Mouse (Mus musculus): ENCODE data around the gene Stk11ip.

Stk11ip gene

DNA sequence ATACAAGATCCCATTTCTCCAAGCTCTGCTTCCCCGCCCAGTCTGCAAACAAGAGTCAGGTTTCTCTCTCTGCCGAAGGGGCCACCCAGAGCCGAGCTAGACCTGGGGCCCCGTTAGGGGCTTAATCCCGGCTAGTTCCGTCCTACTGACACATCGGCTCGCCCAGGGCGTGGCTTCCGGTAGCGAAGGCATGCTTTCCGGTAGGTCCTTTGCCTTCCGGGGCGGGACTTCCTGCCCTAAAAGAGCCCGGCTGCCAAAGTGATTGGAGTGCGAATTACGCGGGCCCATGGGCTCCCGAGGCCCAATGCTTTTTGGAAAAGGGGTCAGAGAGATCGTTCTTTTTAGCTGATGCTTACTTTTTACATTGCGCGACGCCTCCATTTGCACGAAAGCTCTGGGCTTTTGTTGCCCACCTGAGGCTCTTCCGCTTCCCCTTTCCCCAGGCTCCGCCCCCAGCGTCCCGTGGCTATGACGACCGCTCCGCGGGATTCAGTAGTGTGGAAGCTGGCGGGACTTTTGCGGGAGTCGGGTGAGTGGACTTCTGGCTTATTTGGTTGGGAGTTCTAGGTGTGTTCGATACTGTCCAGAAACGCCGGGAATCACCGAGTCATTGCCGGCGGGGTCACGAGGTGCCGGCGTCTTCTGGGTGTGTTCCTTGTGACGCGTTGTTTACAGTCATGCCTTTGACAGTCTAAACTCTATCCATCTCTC is at the start of gene Stk11ip:
TSS of gene Stk11ip (plus strand) at position 209 of the 711 bp plus-strand sequence.
- peak; percentile 89 for DNase-seq (ENCODE audit: low spot score)

DNA sequence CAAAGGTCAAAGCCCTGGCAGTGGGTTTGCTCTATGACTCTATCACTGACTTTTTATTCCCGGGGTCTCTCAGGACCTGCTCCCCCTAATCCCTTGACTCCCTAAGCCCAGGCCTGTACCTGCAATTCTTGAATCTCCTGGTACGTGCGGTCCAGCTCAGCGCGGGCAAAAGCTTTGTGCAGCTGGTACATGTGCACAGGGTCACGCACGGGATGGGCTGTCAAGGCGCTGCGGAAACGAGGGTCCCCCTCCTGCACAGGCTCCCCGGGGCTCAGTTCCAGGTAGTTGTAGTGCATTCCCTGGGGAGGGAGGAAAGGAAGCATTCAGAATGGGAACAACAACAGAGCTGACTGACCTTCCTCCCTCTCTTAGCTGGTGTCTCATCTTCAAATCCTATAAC is 44.9 kb upstream of the Stk11ip start:
- DNase-seq (ENCODE audit: low spot score): no peak

DNA sequence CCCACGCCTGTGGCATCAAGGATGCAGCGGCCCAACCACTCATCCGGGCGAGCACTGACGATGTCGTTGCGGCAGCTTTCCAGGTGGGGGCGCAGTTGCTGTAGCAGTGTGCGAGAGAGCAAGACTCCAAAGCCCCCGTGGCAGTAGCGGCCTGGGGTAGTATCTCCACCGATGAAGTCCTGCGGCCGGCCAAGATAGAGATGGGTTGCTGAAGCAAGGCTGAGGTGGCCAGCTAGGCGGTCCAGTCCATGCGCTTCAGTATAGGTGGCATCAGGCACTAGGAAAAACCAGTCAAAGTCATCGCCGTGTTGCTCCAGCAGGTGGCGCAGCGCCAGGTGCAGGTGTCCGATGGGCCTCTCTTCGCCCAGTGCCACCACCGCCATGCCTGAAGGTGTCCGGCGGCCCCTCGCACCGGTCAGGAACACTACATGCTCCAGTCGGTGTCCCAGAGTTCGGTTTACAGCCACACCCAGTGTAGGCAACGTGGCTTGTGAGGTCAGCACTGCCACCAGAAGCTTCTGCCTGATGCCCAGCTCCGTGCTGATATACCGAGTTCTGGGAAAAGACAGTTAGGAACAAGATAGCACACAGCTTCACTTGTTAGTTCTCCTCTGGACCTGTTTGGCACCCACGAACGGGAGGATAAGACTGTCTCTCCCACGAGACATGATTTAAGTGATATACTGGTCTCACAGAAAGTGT is 43.9 kb upstream of the Stk11ip start:
- no peak for DNase-seq (ENCODE audit: low spot score)

DNA sequence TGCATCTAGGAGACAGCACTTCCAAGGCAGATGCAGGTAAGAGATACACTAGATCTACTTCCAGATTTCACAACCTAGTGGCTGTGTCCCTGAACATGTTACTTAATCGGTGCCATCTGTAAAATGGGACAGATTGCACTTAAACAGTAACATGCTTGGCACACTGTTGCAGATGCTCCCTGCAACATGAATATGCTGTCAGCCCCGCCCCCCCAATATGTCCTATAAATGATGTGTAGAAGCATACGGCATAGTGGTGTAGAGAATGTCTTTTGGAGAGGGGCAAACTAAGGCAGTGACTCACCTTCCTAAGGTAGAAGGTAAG is 43.4 kb upstream of the Stk11ip start:
- no peak for DNase-seq (ENCODE audit: low spot score)

DNA sequence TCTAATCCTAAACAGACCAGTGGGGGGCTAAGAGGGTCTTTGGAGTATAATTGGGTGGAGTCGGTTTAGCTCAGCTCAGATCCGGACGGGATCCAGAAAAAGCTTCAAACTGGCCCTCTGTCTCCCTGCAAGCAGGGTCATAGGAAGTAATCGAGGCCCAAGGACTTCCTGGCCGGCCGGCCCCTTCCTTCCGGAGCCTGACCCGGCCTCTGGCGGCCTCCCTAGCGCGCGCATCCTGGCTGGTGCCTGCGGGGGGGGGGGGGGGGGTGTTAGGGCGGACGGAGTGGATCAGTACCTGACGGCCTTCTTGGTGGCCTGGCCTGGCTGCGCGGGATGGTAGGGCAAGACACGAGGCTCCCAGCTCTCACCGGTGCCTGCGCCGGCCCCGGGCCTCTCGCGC is 42.8 kb upstream of the Stk11ip start:
- DNase-seq (ENCODE audit: low spot score): no peak

DNA sequence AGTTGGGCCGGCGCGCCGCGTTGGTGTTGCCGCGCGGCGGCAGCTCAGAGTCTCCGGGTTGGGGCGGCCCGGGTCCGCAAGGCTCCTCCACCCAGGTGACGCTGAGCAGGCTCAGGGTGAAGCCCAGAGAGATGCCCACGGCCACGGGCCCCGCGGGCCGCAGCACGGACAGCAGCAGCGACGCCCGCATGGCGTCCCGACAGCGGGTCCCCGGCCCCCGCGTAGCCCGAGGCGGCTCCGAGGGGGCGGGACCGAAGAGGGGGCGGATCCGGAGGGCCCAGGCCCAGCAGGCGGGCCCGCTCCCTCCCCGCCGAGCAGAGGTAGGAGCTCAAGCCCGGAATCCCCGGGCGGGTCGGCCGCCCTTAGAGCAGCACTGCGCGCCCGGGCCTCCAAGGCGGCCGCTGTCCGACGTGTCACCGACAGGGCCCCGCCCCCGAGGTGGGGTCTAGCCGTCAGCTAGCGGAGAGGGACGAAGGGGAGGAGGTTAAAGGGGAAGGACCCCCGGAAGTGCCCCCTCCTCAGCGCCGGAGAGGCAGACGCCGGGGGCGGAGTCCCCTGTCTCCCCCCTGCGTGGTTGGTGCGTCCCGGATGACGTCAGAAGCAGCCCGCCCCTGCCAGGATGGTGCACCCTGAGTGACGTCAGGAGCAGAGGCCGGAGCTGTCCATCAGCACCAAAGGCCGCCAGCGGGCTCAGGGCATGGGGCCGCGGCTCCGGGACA is 42.3 kb upstream of the Stk11ip start, which contains the start of the genes Chpf and Tmem198:
TSS of gene Chpf (minus strand) at position 392 of the 719 bp plus-strand sequence.
TSS of gene Tmem198 (plus strand) at position 617 of the 719 bp plus-strand sequence.
- peak; percentile 90 for DNase-seq (ENCODE audit: low spot score)

DNA sequence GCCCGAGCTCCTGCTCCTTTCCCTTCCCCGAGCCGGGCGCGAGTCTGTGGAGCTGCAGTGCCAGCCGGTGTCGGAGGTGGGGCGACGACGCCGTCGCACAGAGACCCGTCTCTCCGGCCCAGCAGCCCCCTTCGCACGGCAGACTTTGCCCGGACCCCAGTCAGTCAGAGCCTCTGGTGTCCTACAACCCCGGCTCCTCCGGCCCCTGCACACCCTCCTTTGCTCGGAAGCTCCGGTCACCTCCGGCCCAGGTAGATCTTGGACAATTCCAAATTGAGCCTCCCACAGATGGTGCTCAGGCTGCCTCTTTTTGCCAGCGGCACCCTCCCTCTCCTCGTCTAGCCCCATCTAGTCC is 41.7 kb upstream of the Stk11ip start:
- no peak for DNase-seq (ENCODE audit: low spot score)

DNA sequence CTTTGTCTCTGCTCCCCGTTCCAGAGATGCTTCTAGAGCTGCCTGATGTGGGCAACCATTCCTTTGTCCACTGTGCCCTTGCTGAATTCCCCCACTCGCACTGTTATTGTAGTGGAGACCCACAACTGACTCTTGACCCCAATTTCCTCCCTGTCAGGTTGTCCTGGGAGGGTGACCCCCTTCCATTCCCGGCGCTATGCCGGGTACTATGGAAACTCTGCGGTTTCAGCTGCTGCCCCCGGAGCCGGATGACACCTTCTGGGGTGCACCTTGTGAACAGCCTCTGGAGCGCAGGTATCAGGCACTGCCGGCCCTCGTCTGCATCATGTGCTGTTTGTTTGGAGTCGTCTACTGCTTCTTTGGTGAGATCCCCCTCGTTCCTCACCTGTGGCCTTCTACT is 41.3 kb upstream of the Stk11ip start:
- no peak for DNase-seq (ENCODE audit: low spot score)

DNA sequence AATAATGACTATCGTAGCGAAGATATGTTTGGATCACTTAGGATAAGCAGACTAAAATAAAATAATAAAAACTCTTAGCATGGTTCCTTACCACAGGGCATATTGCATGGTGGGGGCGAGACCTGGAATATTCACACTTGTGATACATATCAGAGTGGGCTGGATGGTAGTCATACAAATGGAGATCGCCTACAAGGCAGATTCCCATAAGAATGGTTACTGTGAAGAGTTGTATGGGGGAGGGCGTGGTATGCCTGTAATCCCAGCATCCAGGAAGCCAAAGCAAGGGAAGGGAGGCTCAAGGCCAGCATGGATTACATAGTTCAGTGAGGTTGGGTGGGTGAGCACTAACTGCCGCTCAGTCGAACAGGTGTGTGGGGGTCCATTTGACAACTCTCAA is 40.6 kb upstream of the Stk11ip start:
- DNase-seq (ENCODE audit: low spot score): no peak

DNA sequence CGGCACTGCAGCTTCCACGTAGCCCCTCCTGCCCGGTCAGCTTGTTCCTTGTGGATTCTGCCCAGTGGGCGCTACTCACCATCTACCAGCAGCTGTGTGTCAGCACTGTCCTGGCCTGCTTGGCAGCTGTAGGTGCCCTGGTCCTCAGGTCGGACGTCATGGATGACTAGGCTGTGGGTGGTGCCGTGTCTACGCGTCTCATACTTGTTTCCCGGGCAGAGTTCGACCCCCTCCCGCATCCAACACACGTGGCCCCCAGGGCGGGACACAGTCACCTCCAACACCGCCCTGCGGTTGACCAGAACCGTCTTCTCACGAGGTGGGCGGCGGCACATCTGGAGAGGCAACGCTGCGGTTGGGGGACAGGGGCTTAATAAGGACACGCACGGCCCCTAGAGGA is 34.8 kb upstream of the Stk11ip start:
- no peak for DNase-seq (ENCODE audit: low spot score)

DNA sequence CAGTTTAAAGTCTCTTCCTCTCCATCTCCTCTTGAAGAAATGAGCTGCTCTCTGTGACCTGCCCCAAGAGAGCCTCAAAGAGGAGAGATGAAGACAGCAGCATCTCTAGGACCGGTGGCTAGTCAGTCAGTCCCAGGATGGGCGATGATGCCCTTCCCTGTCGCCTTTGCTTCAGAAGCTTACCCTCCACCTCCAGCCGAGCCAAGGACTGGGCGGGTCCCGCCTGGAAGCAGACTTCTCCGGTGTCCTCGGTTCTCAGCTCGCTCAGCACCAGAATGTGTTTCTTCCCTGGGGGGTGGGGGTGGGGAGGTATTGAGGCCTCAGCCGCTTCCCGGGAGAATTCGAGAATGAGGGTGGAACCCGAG is 34.3 kb upstream of the Stk11ip start:
- no peak for DNase-seq (ENCODE audit: low spot score)

DNA sequence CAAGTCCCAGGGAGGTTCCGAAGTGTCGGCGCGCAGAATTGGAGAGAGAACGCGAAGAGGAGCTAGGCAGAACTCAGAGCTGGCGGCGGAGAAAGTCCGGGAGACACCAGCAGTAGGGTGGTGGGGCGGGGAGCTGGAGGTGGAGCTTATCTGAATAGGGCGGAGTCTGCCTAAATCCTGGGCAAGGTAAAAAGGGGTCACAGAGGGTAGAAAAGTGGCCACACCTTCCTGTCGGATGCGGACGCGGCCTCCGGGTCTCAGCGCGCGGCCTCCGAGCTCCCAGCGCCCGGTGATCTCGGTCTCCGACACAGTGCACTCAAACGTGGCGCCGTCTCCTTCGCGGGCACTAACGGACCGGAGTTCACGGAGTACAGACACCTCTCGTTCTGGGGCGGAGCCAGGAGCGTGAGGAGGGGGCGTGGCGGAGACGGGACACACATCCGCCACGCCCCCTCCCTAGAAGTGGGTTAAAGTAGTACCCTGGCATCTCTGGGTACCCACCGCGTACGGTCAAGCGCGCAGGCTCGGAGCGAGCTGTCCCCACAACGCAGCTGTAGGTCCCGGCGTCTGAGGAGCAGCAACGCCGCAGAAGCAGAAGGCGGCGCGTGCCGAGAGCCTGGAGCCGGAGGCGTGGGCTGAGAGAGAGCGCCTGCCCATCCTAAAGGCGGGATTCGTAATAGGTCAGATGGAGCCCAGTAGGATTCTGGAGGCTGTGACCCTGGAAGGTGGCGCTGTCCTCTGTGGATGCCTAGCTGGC is 33.7 kb upstream of the Stk11ip start:
- no peak for DNase-seq (ENCODE audit: low spot score)

DNA sequence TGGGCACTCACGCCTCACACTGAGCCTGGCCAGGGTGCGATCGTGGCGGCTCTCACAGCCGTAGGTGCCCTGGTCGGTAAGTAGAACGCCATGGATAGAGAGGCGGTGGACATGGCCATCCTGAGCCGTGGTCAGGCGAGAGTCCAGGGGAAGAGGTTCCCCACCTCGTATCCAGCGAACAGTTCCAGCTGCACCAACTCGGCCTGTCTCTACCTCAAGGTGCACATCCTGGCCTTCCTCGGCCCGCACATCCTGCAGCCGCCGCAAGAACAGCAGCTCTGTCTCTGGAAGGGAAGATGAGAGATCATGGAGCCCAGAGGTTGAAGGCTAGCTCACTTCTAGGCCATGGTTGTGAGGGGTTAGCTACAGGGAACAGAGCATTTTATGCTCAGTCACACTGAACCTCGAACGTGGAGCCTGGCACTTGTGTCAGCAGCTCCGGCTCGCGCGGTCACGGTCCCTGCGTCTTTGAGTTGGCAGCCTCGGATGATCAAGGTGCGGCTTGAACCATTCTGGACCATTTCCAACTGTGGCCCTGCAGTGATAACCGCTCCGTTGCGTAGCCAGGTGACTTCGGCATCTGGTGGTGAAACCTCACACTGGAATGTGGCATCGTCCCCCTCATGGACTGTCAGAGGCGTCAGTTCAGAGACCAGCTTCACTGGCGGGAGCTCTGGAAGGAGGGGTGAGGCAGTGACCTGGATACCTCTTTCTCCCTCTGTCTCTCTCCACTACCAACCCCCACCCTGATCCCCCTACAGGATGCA is 30.4 kb upstream of the Stk11ip start:
- no peak for DNase-seq (ENCODE audit: low spot score)

DNA sequence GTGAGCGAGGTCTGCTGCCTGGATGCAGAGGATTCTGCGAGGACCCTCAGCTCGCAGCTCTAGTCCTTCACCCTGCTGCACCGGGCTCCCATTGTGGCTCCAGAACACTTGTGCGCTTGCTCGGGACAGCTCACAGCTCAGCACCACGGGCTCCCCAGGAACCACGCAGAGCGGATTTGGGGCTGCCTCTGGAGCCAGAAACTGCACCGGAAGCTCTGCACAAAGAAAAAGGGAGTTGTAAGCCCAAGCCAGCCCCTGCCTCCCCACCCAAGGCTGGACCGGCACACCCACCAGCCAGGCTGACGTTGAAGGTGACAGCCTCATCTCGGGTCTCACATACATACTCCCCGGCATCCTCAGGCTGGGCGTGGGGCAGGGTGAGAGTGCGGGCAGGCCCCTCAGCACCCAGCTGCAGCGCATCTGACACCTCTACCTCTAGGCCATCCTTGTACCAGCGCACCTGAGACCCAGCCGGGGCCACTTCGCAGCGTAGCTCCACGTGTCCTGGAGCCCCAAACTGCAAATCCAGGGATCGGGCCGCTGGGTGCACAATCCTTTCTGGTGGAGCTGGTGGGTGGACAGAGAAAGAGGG is 28.7 kb upstream of the Stk11ip start:
- no peak for DNase-seq (ENCODE audit: low spot score)

DNA sequence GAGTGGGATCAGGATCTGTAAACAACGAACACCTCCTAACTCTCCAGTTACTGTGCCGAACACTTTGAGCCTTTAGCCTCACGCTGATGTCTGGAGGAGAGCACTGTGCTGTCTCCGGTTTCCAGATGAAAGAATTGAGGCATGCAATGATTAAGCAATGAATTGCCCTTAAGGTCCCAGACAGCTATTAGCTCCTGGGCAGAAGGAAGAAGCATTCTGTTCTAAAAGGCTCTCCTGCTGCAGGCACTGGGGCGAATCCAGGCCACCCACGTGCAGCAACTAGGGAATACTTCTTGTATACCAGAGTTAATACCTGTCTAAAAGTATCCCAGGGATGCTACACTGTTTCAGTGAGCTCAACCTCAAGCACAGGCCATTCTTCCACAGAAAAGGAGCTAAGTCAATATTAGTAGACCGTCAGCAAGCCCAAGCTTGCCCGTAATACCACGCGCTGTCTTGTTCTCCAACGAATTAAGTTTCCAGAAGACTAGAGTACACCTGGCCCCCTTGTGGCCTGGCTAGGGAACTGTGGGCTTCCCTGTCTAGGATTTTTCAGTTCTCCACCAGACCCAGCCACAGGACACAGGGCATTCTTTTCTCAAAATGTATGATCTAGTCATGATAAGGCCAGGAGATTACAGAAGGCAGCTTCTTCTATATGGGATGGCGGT is 26.3 kb upstream of the Stk11ip start:
- DNase-seq (ENCODE audit: low spot score): no peak

DNA sequence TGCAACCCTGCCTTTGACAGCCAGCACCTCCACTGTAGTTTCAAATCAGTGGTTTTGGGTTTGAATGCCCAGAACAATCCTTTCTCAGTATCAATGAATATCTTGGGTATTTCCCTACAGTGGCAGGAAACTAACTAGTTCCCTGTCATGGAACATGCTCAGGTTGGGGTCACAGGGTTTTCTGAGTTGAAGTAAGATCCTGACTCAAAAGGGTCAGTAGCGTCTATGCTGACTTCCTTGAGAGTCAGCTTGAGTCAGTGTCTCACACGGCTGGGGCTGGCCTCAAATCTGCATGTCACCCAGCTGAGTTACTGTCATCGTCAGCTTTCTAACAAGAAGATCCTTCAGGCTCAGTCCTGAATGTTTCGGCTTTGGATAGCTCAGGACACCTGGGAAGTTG is 22.4 kb upstream of the Stk11ip start:
- no peak for DNase-seq (ENCODE audit: low spot score)

DNA sequence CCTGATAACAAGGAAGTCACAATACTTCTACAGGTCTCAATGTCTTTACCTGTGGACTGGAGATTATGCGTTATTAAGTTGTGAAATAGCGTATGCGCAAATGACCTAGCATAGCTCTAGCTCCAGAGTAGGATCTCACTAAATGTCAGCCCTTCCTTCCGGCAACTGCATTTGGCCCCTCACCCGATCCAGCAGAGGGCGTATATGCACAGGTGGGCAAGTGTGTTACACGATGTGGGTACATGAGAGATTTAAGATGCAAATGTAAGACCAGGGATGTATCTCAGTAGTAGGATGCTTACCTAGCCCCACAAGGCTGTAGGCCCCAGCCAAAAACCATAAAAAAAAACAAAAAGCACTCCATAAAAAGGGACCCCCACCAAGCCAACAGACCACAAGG is 21.9 kb upstream of the Stk11ip start:
- no peak for DNase-seq (ENCODE audit: low spot score)

DNA sequence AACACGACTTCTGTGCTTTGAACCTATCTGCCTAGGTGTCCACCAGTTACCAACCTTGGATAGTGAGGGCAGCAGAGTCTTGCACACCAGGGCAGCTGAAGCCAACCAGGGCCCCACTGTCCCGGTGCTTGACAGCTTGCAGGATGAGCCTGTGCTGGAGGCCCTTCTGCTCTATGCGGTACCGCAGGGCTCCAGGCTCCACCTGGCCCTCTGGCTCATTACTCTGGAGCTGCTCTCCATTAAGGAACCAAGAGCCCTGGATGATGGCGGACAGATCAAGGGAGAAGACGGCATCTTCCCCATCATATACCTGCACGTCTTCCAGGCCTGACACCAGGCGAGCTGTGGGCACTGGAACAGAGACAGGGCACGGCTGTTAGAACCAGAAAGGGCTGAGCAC is 19.4 kb upstream of the Stk11ip start:
- no peak for DNase-seq (ENCODE audit: low spot score)

DNA sequence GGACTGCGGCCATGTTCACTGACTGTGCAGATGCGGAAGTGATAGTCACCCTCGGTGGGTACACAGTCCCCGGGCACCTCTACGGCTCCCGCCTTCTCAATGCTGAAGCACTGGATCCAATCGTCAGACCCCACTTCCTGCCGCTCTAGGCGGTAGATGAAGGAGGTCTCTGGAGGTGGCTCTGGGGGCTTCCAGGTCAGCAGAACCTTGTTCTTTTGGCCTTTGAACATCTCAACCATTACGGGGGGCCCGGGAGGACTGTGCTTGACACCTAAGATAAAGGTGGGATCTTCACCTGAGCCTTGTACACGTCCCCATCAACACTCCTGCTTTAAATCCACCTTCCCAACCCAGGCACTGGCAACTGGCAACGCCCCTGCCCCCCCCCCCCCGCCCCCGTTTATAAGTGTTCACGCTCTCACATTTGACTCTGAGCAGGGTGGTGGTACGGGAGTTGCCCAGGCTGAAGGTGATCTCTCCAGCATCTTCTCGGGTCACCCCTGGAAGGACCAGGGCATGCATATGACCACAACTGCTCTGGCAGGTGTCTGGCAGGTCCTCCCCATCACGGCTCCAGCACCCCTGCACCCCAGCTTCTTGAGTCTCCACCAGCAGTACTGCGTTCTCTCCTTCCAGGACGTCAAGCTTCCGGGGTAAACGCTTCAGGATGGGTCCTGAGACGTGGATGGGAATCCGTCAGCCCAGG is 18.2 kb upstream of the Stk11ip start:
- DNase-seq (ENCODE audit: low spot score): no peak

DNA sequence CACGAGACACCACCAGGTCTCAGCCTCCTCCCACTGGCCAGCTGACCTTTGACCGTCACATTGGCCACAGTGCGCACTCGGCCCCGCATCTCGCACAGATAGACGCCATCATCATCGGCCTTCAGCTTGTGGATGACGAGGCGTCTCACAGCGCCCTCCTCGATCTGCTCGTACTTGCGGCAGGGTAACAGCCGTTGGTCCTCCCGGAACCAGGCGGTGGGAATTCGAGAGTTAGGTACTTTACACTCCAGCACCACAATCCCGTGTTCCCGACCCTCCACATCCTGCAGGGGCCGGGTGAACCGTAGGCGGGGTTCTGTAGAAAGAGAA is 17.7 kb upstream of the Stk11ip start:
- DNase-seq (ENCODE audit: low spot score): no peak
